Mouse (Mus musculus): ENCODE results near the gene Gm7271. TPM values are rescaled to one million over a fixed set of nuclear protein-coding genes. Genes with fewer than 3 reads are reported as not detected.

Gm7271 gene
- total RNA-seq, 2 experiments from 2014 or later: not detected

Other genes starting within 250 kb of the Gm7271 start
- gene Clock, start 179.2 kb upstream of the Gm7271 start, total RNA-seq (2021): 10 to 100 TPM; 12.7 to 22.8 TPM
- not detected for gene Pdcl2, start 152.9 kb upstream of the Gm7271 start, total RNA-seq (2021)
- not detected for gene Nmu, start 120.3 kb upstream of the Gm7271 start, total RNA-seq (2021)
- gene Exoc1, start 45.3 kb downstream of the Gm7271 start, total RNA-seq (2021): 10 to 100 TPM; 10.1 to 12.3 TPM
- 1 to 10 TPM in 1 of 2 experiments, under 1 TPM in 1; 0.97 to 1.4 TPM for gene Cep135, start 104.7 kb downstream of the Gm7271 start, total RNA-seq (2021)
- gene C530008M17Rik, start 172.5 kb downstream of the Gm7271 start, total RNA-seq (2021): 1 to 10 TPM; 1.9 to 3.8 TPM

Measured in gastrocnemius, postnatal 25 days (tissue).